ENCODE assay signal across 29 mouse cellular contexts in the genomic region with DNA sequence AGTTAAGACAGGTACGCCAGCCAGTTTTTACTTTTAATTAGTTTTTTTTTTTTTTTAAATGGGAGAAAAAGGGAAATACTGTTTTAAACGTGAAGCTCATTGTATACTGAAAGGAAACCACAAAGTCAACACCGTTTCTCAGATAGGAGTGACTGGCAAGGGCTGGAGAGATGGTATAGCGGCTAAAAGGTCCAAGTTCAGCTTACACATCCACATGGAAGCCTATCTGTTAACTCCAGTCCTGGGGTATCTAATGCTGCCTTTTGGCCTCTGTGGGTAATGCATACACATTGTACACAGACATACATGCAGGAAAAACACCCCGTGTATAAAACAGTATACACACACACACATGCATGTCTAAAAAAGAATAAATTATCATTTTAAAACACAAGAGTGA. TPM values are rescaled to one million over a fixed set of nuclear protein-coding genes. Genes with fewer than 3 reads are reported as not detected.
A peak's percentile ranks its signal among the peaks of the same experiment; 100 is the strongest.
DNase-seq lines count a peak whose midpoint lies in the region; ATAC-seq and TF ChIP-seq lines count a peak whose summit lies in the region.
"Had no signal": no experiment of that assay in that cellular context is flagged by ENCODE, and none has a peak within 500 bp of the region (broad histone marks: within the 10 kb centered on the region; RNA-seq: fewer than 3 reads in every experiment).

No protein-coding gene starts in this region.

- peaks cover 0 to 2% of the 10 kb centered on the region in 2 experiments; a peak in 1 of 4 replicates for H3K36me3 ChIP-seq in MEL (ENCODE audit: control insufficient read depth in 1 of 2, insufficient read depth in 2 of 2, low read length in 2 of 2)
- H3K36me3 ChIP-seq in hindbrain, embryonic 14.5 days (replicated peaks; ENCODE audit: control insufficient read depth, insufficient read depth): peaks cover 50% of the 10 kb centered on the region

- no peak for TF ChIP-seq CTCF in MEL (IDR thresholded peaks at IDR 0.05 in 2 of 3, conservative IDR thresholded peaks at IDR 0.05 in 1 of 3; ENCODE audit: control insufficient read depth in 1 of 3, insufficient read depth in 1 of 3, low read depth in 2 of 3, low read length in 3 of 3, poor library complexity in 1 of 3, severe bottlenecking in 1 of 3)

- peak; percentile 12 for DNase-seq in 416B (ENCODE audit: low read depth)
- peak; percentile 56 for DNase-seq in MEL (ENCODE audit: low read depth, low spot score)
- DNase-seq in hindbrain, embryonic 14.5 days (ENCODE audit: low spot score): no peak
- DNase-seq in kidney, postnatal 10 days: no peak
- DNase-seq in thymus, postnatal 0 days (ENCODE audit: low spot score): no peak
- DNase-seq: adrenal gland, adult 8-10 months; adrenal gland, postnatal 14 days; adrenal gland, postnatal 36 days; B cell, adult 2 months; cerebellum, adult 11-12 months; cerebellum, adult 2 months; cerebellum, adult 9-10 months; cerebellum, postnatal 10 days; cerebellum, postnatal 25 days; embryo, embryonic 11 days; forebrain, postnatal 0 days had no signal

- H3K9ac ChIP-seq in MEL (ENCODE audit: control insufficient read depth, low read depth, low read length, poor library complexity, severe bottlenecking): no peak overlapping the region
- H3K9ac ChIP-seq in hindbrain, embryonic 14.5 days: no peak overlapping the region
- H3K9ac ChIP-seq: embryonic facial prominence, embryonic 13.5 days; embryonic facial prominence, embryonic 15.5 days; forebrain, embryonic 13.5 days; forebrain, embryonic 15.5 days; forebrain, postnatal 0 days had no signal

- peak; percentile 54 to 69 for TF ChIP-seq EP300 in MEL (IDR thresholded peaks at IDR 0.05; ENCODE audit: low read depth in 1 of 2, low read length in 2 of 2)

- H3K4me3 ChIP-seq in MEL (ENCODE audit: control insufficient read depth in 1 of 2, insufficient read depth in 1 of 2, low read depth in 2 of 2, low read length in 2 of 2): no peak overlapping the region
- H3K4me3 ChIP-seq in hindbrain, embryonic 14.5 days (replicated peaks; ENCODE audit: low read length): no peak overlapping the region
- H3K4me3 ChIP-seq: embryonic facial prominence, embryonic 13.5 days; embryonic facial prominence, embryonic 15.5 days; erythroblast, embryonic 14.5 days; forebrain, embryonic 13.5 days; forebrain, embryonic 15.5 days had no signal

- TF ChIP-seq RAD21 in MEL (IDR thresholded peaks at IDR 0.05; ENCODE audit: low read depth, low read length): no peak

- H3K79me2 ChIP-seq in MEL (ENCODE audit: control insufficient read depth, insufficient read depth, low read length, poor library complexity): no peaks in the 10 kb centered on the region

- no peak for TF ChIP-seq POLR2A in MEL (IDR thresholded peaks at IDR 0.05; ENCODE audit: control insufficient read depth in 1 of 2, insufficient read depth in 1 of 2, low read depth in 1 of 2, low read length in 2 of 2, poor library complexity in 1 of 2)

- 92% methylated on average over 5 of the region's 5 CpGs for WGBS in hindbrain, embryonic 14.5 days

- H3K4me2 ChIP-seq in hindbrain, embryonic 14.5 days (replicated peaks): no peak overlapping the region
- H3K4me2 ChIP-seq: embryonic facial prominence, embryonic 13.5 days; embryonic facial prominence, embryonic 15.5 days; forebrain, embryonic 13.5 days; forebrain, embryonic 15.5 days had no signal

- H3K4me1 ChIP-seq in MEL (ENCODE audit: control insufficient read depth in 1 of 2, insufficient read depth in 2 of 2, low read length in 2 of 2): peaks cover 0 to 8% of the 10 kb centered on the region in 2 experiments; a peak in 1 of 4 replicates
- H3K4me1 ChIP-seq in hindbrain, embryonic 14.5 days (replicated peaks; ENCODE audit: control insufficient read depth, insufficient read depth, low read length): peaks cover 18% of the 10 kb centered on the region
- H3K4me1 ChIP-seq: embryonic facial prominence, embryonic 13.5 days; embryonic facial prominence, embryonic 15.5 days had no signal

- H3K27me3 ChIP-seq in MEL (ENCODE audit: control insufficient read depth in 1 of 2, insufficient read depth in 2 of 2, low read length in 2 of 2): no peaks in the 10 kb centered on the region
- H3K27me3 ChIP-seq in hindbrain, embryonic 14.5 days (ENCODE audit: control insufficient read depth, insufficient read depth, low read length): no peaks in the 10 kb centered on the region
- H3K27me3 ChIP-seq: CH12.LX; embryonic facial prominence, embryonic 13.5 days; embryonic facial prominence, embryonic 15.5 days; forebrain, embryonic 13.5 days; forebrain, embryonic 15.5 days; Patski had no signal

- peak overlapping the region; percentile 40; the same call in 1 of the 2 replicates for H3K27ac ChIP-seq in MEL (ENCODE audit: control insufficient read depth, low read depth, low read length)
- no peak overlapping the region for H3K27ac ChIP-seq in hindbrain, embryonic 14.5 days
- H3K27ac ChIP-seq: embryonic facial prominence, embryonic 13.5 days; embryonic facial prominence, embryonic 15.5 days; forebrain, embryonic 13.5 days; forebrain, embryonic 15.5 days had no signal

- ATAC-seq in common myeloid progenitor, adult 5-6 weeks (replicated peaks; ENCODE audit: low read depth, poor library complexity, severe bottlenecking): peak; percentile 57
- ATAC-seq in megakaryocyte-erythroid progenitor cell, adult 5-6 weeks (replicated peaks; ENCODE audit: low FRiP score, low TSS enrichment, poor library complexity, severe bottlenecking): peak; percentile 43; the same call in 1 of the 2 replicates
- no peak for ATAC-seq in hindbrain, embryonic 14.5 days (ENCODE audit: low FRiP score)
- ATAC-seq: activated CD4-positive, CD25-positive, alpha-beta regulatory T cell, adult 4 months; CD4-positive, CD25-positive, alpha-beta regulatory T cell, adult 4 months; forebrain, embryonic 13.5 days; forebrain, embryonic 15.5 days; forebrain, postnatal 0 days; Patski had no signal

- H3K9me3 ChIP-seq in MEL (replicated peaks; ENCODE audit: insufficient read depth, low read length): no peaks in the 10 kb centered on the region
- H3K9me3 ChIP-seq in hindbrain, embryonic 14.5 days (ENCODE audit: control insufficient read depth, low read length): no peaks in the 10 kb centered on the region
- H3K9me3 ChIP-seq: embryonic facial prominence, embryonic 13.5 days; embryonic facial prominence, embryonic 15.5 days; forebrain, embryonic 13.5 days; forebrain, embryonic 15.5 days; G1E had no signal

TF ChIP-seq in MEL, 35 proteins besides CTCF, POLR2A, EP300 and RAD21 (continues in another document):
- no peak for TF ChIP-seq NELFE (IDR thresholded peaks at IDR 0.05; ENCODE audit: low read depth, low read length)
- TF ChIP-seq MEF2A (IDR thresholded peaks at IDR 0.05; ENCODE audit: extremely low read depth, insufficient replicate concordance, low read depth, low read length, poor library complexity, severe bottlenecking): no peak
- no peak for TF ChIP-seq RCOR1 (IDR thresholded peaks at IDR 0.05; ENCODE audit: low read depth, low read length)
- TF ChIP-seq MAX (IDR thresholded peaks at IDR 0.05; ENCODE audit: low read length): no peak
- TF ChIP-seq SMC3 (IDR thresholded peaks at IDR 0.05; ENCODE audit: low read depth, low read length): no peak
- no peak for TF ChIP-seq MAFK (IDR thresholded peaks at IDR 0.05; ENCODE audit: borderline replicate concordance, low read depth, low read length)
- no peak for TF ChIP-seq POLR2AphosphoS5 (IDR thresholded peaks at IDR 0.05; ENCODE audit: borderline replicate concordance, low read depth, low read length)
- peak; percentile 53 for TF ChIP-seq TCF12 (IDR thresholded peaks at IDR 0.05; ENCODE audit: low read depth, low read length)
- no peak for TF ChIP-seq USF1 (IDR thresholded peaks at IDR 0.05; ENCODE audit: low read depth, low read length)
- TF ChIP-seq HCFC1 (IDR thresholded peaks at IDR 0.05; ENCODE audit: low read depth, low read length): no peak
- TF ChIP-seq MXI1 (IDR thresholded peaks at IDR 0.05; ENCODE audit: low read depth, low read length): peak; percentile 38; the same call in 1 of the 2 replicates
- TF ChIP-seq TBP (IDR thresholded peaks at IDR 0.05; ENCODE audit: low read depth, low read length): no peak
- no peak for TF ChIP-seq ZC3H11A (IDR thresholded peaks at IDR 0.05; ENCODE audit: low read depth, low read length)
- TF ChIP-seq JUND (IDR thresholded peaks at IDR 0.05; ENCODE audit: low read depth, low read length): no peak
- TF ChIP-seq BHLHE40 (IDR thresholded peaks at IDR 0.05; ENCODE audit: borderline replicate concordance, low read depth, low read length): no peak
- TF ChIP-seq KAT2A (conservative IDR thresholded peaks at IDR 0.05; ENCODE audit: low read depth, low read length): no peak
- TF ChIP-seq UBTF (IDR thresholded peaks at IDR 0.05; ENCODE audit: borderline replicate concordance, insufficient read depth, low read depth, low read length): no peak
- TF ChIP-seq MYB (IDR thresholded peaks at IDR 0.05; ENCODE audit: low read depth, low read length): no peak
- TF ChIP-seq MYC (IDR thresholded peaks at IDR 0.05; ENCODE audit: low read depth, low read length): no peak
- TF ChIP-seq CHD1 (IDR thresholded peaks at IDR 0.05; ENCODE audit: low read depth, low read length): no peak
- no peak for TF ChIP-seq POLR2AphosphoS2 (IDR thresholded peaks at IDR 0.05; ENCODE audit: low read length)
- no peak for TF ChIP-seq E2F4 (IDR thresholded peaks at IDR 0.05; ENCODE audit: borderline replicate concordance, low read depth, low read length)
- TF ChIP-seq SIN3A (IDR thresholded peaks at IDR 0.05; ENCODE audit: low read length): no peak
- no peak for TF ChIP-seq GABPA (IDR thresholded peaks at IDR 0.05; ENCODE audit: low read depth, low read length)
- TF ChIP-seq ELF1 (IDR thresholded peaks at IDR 0.05; ENCODE audit: low read depth, low read length): no peak
- peak; percentile 50; the same call in 1 of the 2 replicates for TF ChIP-seq GATA1 (IDR thresholded peaks at IDR 0.05; ENCODE audit: low read depth, low read length)
- TF ChIP-seq NRF1 (IDR thresholded peaks at IDR 0.05; ENCODE audit: insufficient read depth, low read depth, low read length, poor library complexity, severe bottlenecking): no peak
- no peak for TF ChIP-seq ZKSCAN1 (IDR thresholded peaks at IDR 0.05; ENCODE audit: low read depth, low read length)
- TF ChIP-seq TAL1 (IDR thresholded peaks at IDR 0.05; ENCODE audit: low read length): peak; percentile 34; the same call in 1 of the 2 replicates

RNA-seq across cellular contexts. Expression of a gene that starts 8.3 kb away (rescaled TPM):
- total RNA-seq in MEL (2012; rRNA removed): not detected in 2 replicates
- not detected for polyA plus RNA-seq in MEL (2012; ENCODE audit: insufficient read depth in 1 of 2, insufficient read length in 2 of 2, low read depth in 1 of 2, low replicate concordance in 2 of 2, missing spikeins in 1 of 2)
- not detected in 2 replicates for total RNA-seq in common myeloid progenitor, adult 5-6 weeks (2017)
- not detected in 2 replicates for total RNA-seq in megakaryocyte-erythroid progenitor cell, adult 5-6 weeks (2014; fragmentation: Nextera tagmentation)
- total RNA-seq in megakaryocyte-erythroid progenitor cell, adult 5-6 weeks (2017): not detected in 2 replicates
- polyA plus RNA-seq in hindbrain, embryonic 14.5 days (2014; fragmentation: Nextera tagmentation; extraction: Ambion mirVana): 0.42 and 0.64 TPM in 2 replicates
- polyA plus RNA-seq in thymus, postnatal 0 days (2015; fragmentation: Nextera tagmentation; extraction: Ambion mirVana): not detected in 2 replicates
- total RNA-seq: adrenal gland, postnatal 14 days; adrenal gland, postnatal 36 days; CH12.LX; forebrain, postnatal 0 days; G1E had no signal
- polyA plus RNA-seq: activated CD4-positive, CD25-positive, alpha-beta regulatory T cell, adult 4 months; CD4-positive, CD25-positive, alpha-beta regulatory T cell, adult 4 months; cerebellum, adult 2 months; embryonic facial prominence, embryonic 11.5 days; embryonic facial prominence, embryonic 13.5 days; embryonic facial prominence, embryonic 15.5 days; erythroblast, embryonic 14.5 days; Patski had no signal

Comparison
In these comparisons a context has a peak if more than half of its experiments do, and no peak if none do; other contexts are left out.
1. DNase-seq: peak in 416B (single experiment) and MEL (single experiment); none in hindbrain, embryonic 14.5 days (single experiment), kidney, postnatal 10 days (single experiment) and thymus, postnatal 0 days (single experiment).